Mouse (Mus musculus): ENCODE data around the gene Dnah10.

DNA sequence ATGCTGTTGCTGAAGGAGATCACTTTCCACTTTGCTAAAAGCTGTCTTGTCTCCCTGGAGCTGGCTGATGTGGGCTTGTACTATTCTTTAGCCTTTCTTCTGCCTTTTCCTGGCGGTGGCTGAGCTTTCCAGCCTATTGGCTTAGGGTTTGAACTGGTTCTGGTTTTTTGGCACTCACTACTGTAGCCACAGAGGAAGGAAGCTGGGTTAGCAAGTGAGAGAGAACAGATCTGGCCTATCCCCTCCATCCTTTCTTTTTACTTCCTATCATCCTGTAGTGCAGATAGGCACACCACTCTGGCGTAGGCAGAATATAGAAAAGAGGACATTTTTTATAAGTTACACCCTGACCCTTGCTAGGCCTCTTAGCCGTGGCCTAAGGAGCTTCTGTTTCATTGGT lies 148.2 kb downstream of the Dnah10 start:
- no peak for TF ChIP-seq POLR2A (IDR thresholded peaks at IDR 0.05; ENCODE audit: borderline replicate concordance, extremely low read depth, insufficient read depth, insufficient read length, poor library complexity, severe bottlenecking)
- TF ChIP-seq CTCF (IDR thresholded peaks at IDR 0.05; ENCODE audit: borderline replicate concordance, extremely low read depth, insufficient read depth, insufficient read length), result no peak
